Mouse (Mus musculus) T-helper 2 cell (primary cell): Measurements from ENCODE around the gene Hs3st4.

ENCODE experiments used
- in situ Hi-C: fragments of 300-600 bp; cut with MboI, MseI; formaldehyde crosslinking; loops from one replicate; pipeline ENCODE4 v1.15.1; 2025; ENCODE audit warnings: high pct_unique_total_duplicates

Hs3st4 gene

GRCm38 (mm10) chr7:124335635-124336034 is 353.0 kb downstream of the Hs3st4 start:
- in situ Hi-C loops = no loop called here

GRCm38 (mm10) chr7:124341510-124341909 is 358.8 kb downstream of the Hs3st4 start:
- in situ Hi-C loops = no loop called here

- in situ Hi-C loops = no loop called here
Measured at GRCm38 (mm10) chr7:124347218-124348017, 364.7 kb downstream of the Hs3st4 start.

GRCm38 (mm10) chr7:124354035-124354434 is 371.4 kb downstream of the Hs3st4 start:
- in situ Hi-C loops = no loop called here

GRCm38 (mm10) chr7:124358068-124358467 is 375.4 kb downstream of the Hs3st4 start:
- in situ Hi-C loops = no loop called here

GRCm38 (mm10) chr7:124359836-124360235 is 377.2 kb downstream of the Hs3st4 start:
- in situ Hi-C loops = no loop called here

- in situ Hi-C loops = no loop called here
Measured at GRCm38 (mm10) chr7:124372297-124372696, 389.6 kb downstream of the Hs3st4 start.

GRCm38 (mm10) chr7:124372697-124373096 is 390.0 kb downstream of the Hs3st4 start:
- in situ Hi-C loops = no loop called here

- in situ Hi-C loops = no loop called here
Measured at GRCm38 (mm10) chr7:124383489-124383888, 400.8 kb downstream of the Hs3st4 start.

GRCm38 (mm10) chr7:124399184-124399583 is 416.5 kb downstream of the Hs3st4 start:
- in situ Hi-C loops = no loop called here

- in situ Hi-C loops = no loop called here
Measured at GRCm38 (mm10) chr7:124426951-124427350, 444.3 kb downstream of the Hs3st4 start.
